Mouse (Mus musculus) lung, embryonic 16.5 days (tissue): ENCODE measurements around the gene Aicda. TPM values are rescaled to one million over a fixed set of nuclear protein-coding genes. Genes with fewer than 3 reads are reported as not detected.
A peak's percentile ranks its signal among the peaks of the same experiment; 100 is the strongest.
"Not testable (repeated sequence)": the region's sequence is repeated elsewhere in the genome, so short reads cannot be mapped to it uniquely, and the experiment has no call there.

Experiments
- ATAC-seq: fragments of 200-750 bp; cut with Nextera tagmentation; 2 replicates; pipeline ENCODE4 v1.8.0; 2017; ENCODE audit warnings: low read depth, mild to moderate bottlenecking, moderate library complexity
- H3K27ac ChIP-seq: fragments of 300-500 bp; sonication (generic); 2 replicates; pipeline ENCODE4 v1.5.1; 2014; ENCODE audit warnings: mild to moderate bottlenecking, control low read depth, low read length
- H3K27me3 ChIP-seq: fragments of 300-500 bp; sonication (generic); 2 replicates; pipeline ENCODE4 v1.6.1; 2014; ENCODE audit warnings: low read depth, low read length, mixed read lengths; ENCODE audit not compliant: control insufficient read depth, insufficient read depth
- H3K36me3 ChIP-seq: fragments of 300-500 bp; sonication (generic); 2 replicates; pipeline ENCODE4 v1.6.1; 2014; ENCODE audit warnings: low read length; ENCODE audit not compliant: control insufficient read depth, insufficient read depth
- H3K4me1 ChIP-seq: fragments of 300-500 bp; sonication (generic); replicated peaks from 2 replicates; pipeline ENCODE4 v1.6.1; 2014; ENCODE audit warnings: low read length, mixed read lengths; ENCODE audit not compliant: control insufficient read depth, insufficient read depth
- H3K4me2 ChIP-seq: fragments of 300-500 bp; sonication (generic); 2 replicates; pipeline ENCODE4 v1.6.1; 2014; ENCODE audit warnings: low read depth, low read length, control low read depth
- H3K4me3 ChIP-seq: fragments of 300-500 bp; sonication (generic); 2 replicates; pipeline ENCODE4 v1.5.1; 2014; ENCODE audit warnings: mild to moderate bottlenecking, low read length, control low read depth
- H3K9ac ChIP-seq: fragments of 300-500 bp; sonication (generic); 2 replicates; pipeline ENCODE4 v1.6.1; 2014; ENCODE audit warnings: low read length, control low read depth
- H3K9me3 ChIP-seq: fragments of 300-500 bp; sonication (generic); 2 replicates; pipeline ENCODE4 v1.6.1; 2016; ENCODE audit warnings: low read length; ENCODE audit not compliant: control insufficient read depth
- WGBS: fragments of 180-500 bp; shearing (Covaris S2); extraction: QIAGEN DNeasy Blood & Tissue Kit; methylation state at CpG from one replicate; pipeline ENCODE4 v1.1.7; 2014; 5-methylcytosine and 5-hydroxymethylcytosine counted together
- polyA plus RNA-seq: library from polyadenylated mRNA; unstranded; fragments of >200 nt; fragmentation: Nextera tagmentation; extraction: Ambion mirVana; gene quantifications from 2 replicates; pipeline ENCODE4 v1.2.1, GENCODE M21; 2015

The Aicda gene
- polyA plus RNA-seq, result not detected in 2 replicates

GRCm38 (mm10) chr6:122553606-122554005, at the start of gene Aicda:
Gene Aicda (plus strand): TSS chr6:122553801.
- no peaks in the 10 kb centered on the region for H3K9me3 ChIP-seq
- 63% methylated on average over 9 of the region's 9 CpGs for WGBS

GRCm38 (mm10) chr6:122505041-122505440, 48.6 kb upstream of the Aicda start:
- Histone ChIP-seq H3K36me3 (no peaks in the 10 kb centered on the region), H3K9me3 (no peaks in the 10 kb centered on the region), H3K27ac (no peak overlapping the region), H3K4me1 (no peaks in the 10 kb centered on the region), H3K27me3 (no peaks in the 10 kb centered on the region), H3K4me2 (no peak overlapping the region), H3K4me3 (no peak overlapping the region), H3K9ac (no peak overlapping the region)
- 39% methylated on average over 4 of the region's 4 CpGs for WGBS
- 0 out of 2 replicates have a peak, but pooled peaks have one; percentile 28 for ATAC-seq

More at GRCm38 (mm10) chr6:122553606-122554005, at the start of gene Aicda:
- Histone ChIP-seq H3K9ac (no peak within 1 kb of the TSS), H3K4me3 (no peak within 1 kb of the TSS), H3K4me1 (no peaks in the 10 kb centered on the region), H3K36me3 (no peaks in the 10 kb centered on the region), H3K4me2 (no peak within 1 kb of the TSS), H3K27ac (no peak within 1 kb of the TSS), H3K27me3 (no peaks in the 10 kb centered on the region; the same call in 1 of the 2 replicates)
- no peak for ATAC-seq

GRCm38 (mm10) chr6:122505545-122505944, 48.1 kb upstream of the Aicda start, which contains the start of gene Mfap5:
Gene Mfap5 (plus strand): TSS chr6:122505845.
- Histone ChIP-seq H3K27me3 (no peaks in the 10 kb centered on the region), H3K4me3 (no peak within 1 kb of the TSS), H3K9ac (no peak within 1 kb of the TSS), H3K4me2 (no peak within 1 kb of the TSS), H3K4me1 (no peaks in the 10 kb centered on the region), H3K27ac (no peak within 1 kb of the TSS), H3K36me3 (no peaks in the 10 kb centered on the region), H3K9me3 (no peaks in the 10 kb centered on the region)
- WGBS, result 84% methylated on average over 3 of the region's 3 CpGs
- ATAC-seq, result no peak

- ATAC-seq, result peak; percentile 73
- WGBS, result 70% methylated on average over 8 of the region's 8 CpGs
These were observed 45.1 kb upstream of the Aicda start for GRCm38 (mm10) chr6:122508494-122508893.

GRCm38 (mm10) chr6:122512914-122513878, 40.4 kb upstream of the Aicda start:
- Histone ChIP-seq H3K9ac (no peak overlapping the region), H3K4me3 (no peak overlapping the region), H3K4me2 (no peak overlapping the region), H3K36me3 (no peaks in the 10 kb centered on the region), H3K27ac (no peak overlapping the region), H3K9me3 (no peaks in the 10 kb centered on the region), H3K27me3 (no peaks in the 10 kb centered on the region), H3K4me1 (no peaks in the 10 kb centered on the region; the same call in 1 of the 2 replicates)
- WGBS, result 30% methylated on average over 12 of the region's 12 CpGs
- peak; percentile 43; the same call in 1 of the 2 replicates for ATAC-seq

More at GRCm38 (mm10) chr6:122508494-122508893, 45.1 kb upstream of the Aicda start:
- Histone ChIP-seq H3K27me3 (no peaks in the 10 kb centered on the region), H3K4me3 (no peak overlapping the region), H3K36me3 (no peaks in the 10 kb centered on the region), H3K27ac (no peak overlapping the region), H3K4me1 (no peaks in the 10 kb centered on the region), H3K4me2 (no peak overlapping the region), H3K9me3 (no peaks in the 10 kb centered on the region), H3K9ac (no peak overlapping the region)

GRCm38 (mm10) chr6:122514312-122514711, 39.3 kb upstream of the Aicda start:
- ATAC-seq, result no peak
- Histone ChIP-seq H3K36me3 (no peaks in the 10 kb centered on the region), H3K4me1 (no peaks in the 10 kb centered on the region; the same call in 1 of the 2 replicates), H3K4me3 (no peak overlapping the region), H3K9ac (no peak overlapping the region), H3K27me3 (no peaks in the 10 kb centered on the region), H3K4me2 (no peak overlapping the region), H3K27ac (no peak overlapping the region), H3K9me3 (no peaks in the 10 kb centered on the region)
- WGBS, result 57% methylated on average over 3 of the region's 3 CpGs

- WGBS, result 88% methylated on average over 2 of the region's 2 CpGs
- not testable (repeated sequence) for H3K4me1 ChIP-seq, ATAC-seq
These were observed 37.8 kb upstream of the Aicda start for GRCm38 (mm10) chr6:122515762-122516161.

GRCm38 (mm10) chr6:122517668-122518067, 35.9 kb upstream of the Aicda start:
- Histone ChIP-seq H3K27ac (no peak overlapping the region), H3K9me3 (no peaks in the 10 kb centered on the region), H3K9ac (no peak overlapping the region), H3K36me3 (no peaks in the 10 kb centered on the region), H3K27me3 (no peaks in the 10 kb centered on the region), H3K4me1 (no peaks in the 10 kb centered on the region; the same call in 1 of the 2 replicates), H3K4me3 (no peak overlapping the region), H3K4me2 (no peak overlapping the region)
- ATAC-seq, result 0 out of 2 replicates have a peak, but pooled peaks have one; percentile 47
- 57% methylated on average over 1 of the region's 1 CpGs for WGBS

More at GRCm38 (mm10) chr6:122515762-122516161, 37.8 kb upstream of the Aicda start:
- H3K27me3 ChIP-seq, H3K36me3 ChIP-seq, H3K9ac ChIP-seq, H3K4me3 ChIP-seq, H3K4me2 ChIP-seq, H3K9me3 ChIP-seq, H3K27ac ChIP-seq: not testable (repeated sequence)

- Histone ChIP-seq H3K9me3 (no peaks in the 10 kb centered on the region), H3K27ac (no peak overlapping the region), H3K4me3 (no peak overlapping the region), H3K36me3 (no peaks in the 10 kb centered on the region), H3K4me1 (no peaks in the 10 kb centered on the region), H3K9ac (no peak overlapping the region), H3K27me3 (no peaks in the 10 kb centered on the region), H3K4me2 (no peak overlapping the region)
- no peak for ATAC-seq
- WGBS, result 34% methylated on average over 2 of the region's 2 CpGs
These were observed 34.2 kb upstream of the Aicda start for GRCm38 (mm10) chr6:122519384-122519783.
